Mouse (Mus musculus) embryo, embryonic 10.5 days (tissue): ENCODE data around the gene Pgm2l1.
"Not testable (repeated sequence)": the region's sequence is repeated elsewhere in the genome, so short reads cannot be mapped to it uniquely, and the experiment has no call there.

ENCODE experiments used
- DNase-seq: peaks from one replicate; pipeline ENCODE4 v3.0.0-alpha.2; 2015; ENCODE audit warnings: low spot score

The Pgm2l1 gene

GRCm38 (mm10) chr7:100228957-100229356, 1.8 kb downstream of the Pgm2l1 start:
- DNase-seq: no peak

GRCm38 (mm10) chr7:100230646-100231045, 3.5 kb downstream of the Pgm2l1 start:
- no peak for DNase-seq

GRCm38 (mm10) chr7:100231661-100232060, 4.5 kb downstream of the Pgm2l1 start:
- no peak for DNase-seq

- DNase-seq: no peak
These were observed 6.5 kb downstream of the Pgm2l1 start for GRCm38 (mm10) chr7:100233681-100234080.

GRCm38 (mm10) chr7:100234264-100234885, 7.2 kb downstream of the Pgm2l1 start:
- peak; percentile 69 for DNase-seq

- no peak for DNase-seq
These were observed 11.1 kb downstream of the Pgm2l1 start for GRCm38 (mm10) chr7:100238271-100238670.

- DNase-seq: no peak
These were observed 13.4 kb downstream of the Pgm2l1 start for GRCm38 (mm10) chr7:100240601-100241000.

- DNase-seq: no peak
These were observed 15.8 kb downstream of the Pgm2l1 start for GRCm38 (mm10) chr7:100243007-100243406.

- DNase-seq: no peak
These were observed 17.0 kb downstream of the Pgm2l1 start for GRCm38 (mm10) chr7:100244225-100244624.

GRCm38 (mm10) chr7:100245176-100245575, 18.0 kb downstream of the Pgm2l1 start:
- DNase-seq: no peak

- DNase-seq: no peak
These were observed 23.5 kb downstream of the Pgm2l1 start for GRCm38 (mm10) chr7:100250667-100251066.

GRCm38 (mm10) chr7:100262350-100262749, 35.2 kb downstream of the Pgm2l1 start:
- no peak for DNase-seq

- not testable (repeated sequence) for DNase-seq
These were observed 37.7 kb downstream of the Pgm2l1 start for GRCm38 (mm10) chr7:100264934-100265333.

- no peak for DNase-seq
These were observed 45.2 kb downstream of the Pgm2l1 start for GRCm38 (mm10) chr7:100272369-100272768.

GRCm38 (mm10) chr7:100274507-100274906, 47.3 kb downstream of the Pgm2l1 start:
- no peak for DNase-seq

GRCm38 (mm10) chr7:100276397-100276796, 49.2 kb downstream of the Pgm2l1 start:
- DNase-seq: peak; percentile 50

- DNase-seq: peak; percentile 88
These were observed 52.6 kb downstream of the Pgm2l1 start for GRCm38 (mm10) chr7:100279803-100280202.

GRCm38 (mm10) chr7:100281596-100281995, 54.4 kb downstream of the Pgm2l1 start:
- DNase-seq: no peak

GRCm38 (mm10) chr7:100283298-100283697, 56.1 kb downstream of the Pgm2l1 start:
- DNase-seq: peak; percentile 26

- peak; percentile 40 for DNase-seq
These were observed 58.2 kb downstream of the Pgm2l1 start, which contains the start of gene P4ha3 for GRCm38 (mm10) chr7:100285383-100285782. TSS of gene P4ha3 (plus strand) at chr7:100285520.

- peak; percentile 68 for DNase-seq
These were observed 60.8 kb downstream of the Pgm2l1 start for GRCm38 (mm10) chr7:100287748-100288578.

GRCm38 (mm10) chr7:100288622-100289021, 61.4 kb downstream of the Pgm2l1 start:
- peak; percentile 64 for DNase-seq

- no peak for DNase-seq
These were observed 66.4 kb downstream of the Pgm2l1 start for GRCm38 (mm10) chr7:100293546-100293945.
